Mouse (Mus musculus) lung, postnatal 0 days (tissue): ENCODE measurements around the gene Htr5a.

Experiments used
- CTCF ChIP-seq: IDR thresholded peaks from 2 replicates; pipeline ENCODE4 v1.5.1; 2016; ENCODE audit warnings: antibody characterized with exemption, mild to moderate bottlenecking
- EP300 ChIP-seq: IDR thresholded peaks from 2 replicates; pipeline ENCODE4 v1.6.1; 2016; ENCODE audit warnings: antibody characterized with exemption, mild to moderate bottlenecking, control low read depth

DNA sequence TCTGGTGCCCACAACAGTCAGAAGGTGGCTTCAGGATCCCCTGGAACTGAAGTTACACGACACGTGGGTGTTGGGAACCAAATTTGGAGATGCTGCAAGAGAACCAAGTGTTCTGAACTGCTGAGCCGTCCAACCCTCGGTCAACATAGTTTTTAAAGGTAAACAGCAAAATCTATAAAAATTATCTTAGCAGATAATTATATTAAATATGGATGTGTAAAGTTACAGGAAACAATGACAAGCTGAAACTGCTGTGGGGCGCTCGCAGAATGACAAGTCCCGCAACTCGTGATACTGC lies 49.8 kb upstream of the Htr5a start:
- TF ChIP-seq CTCF (no peak), EP300 (no peak)
